Comparison of ENCODE assay signal across 23 mouse cellular contexts in genomic region chr9:27330374-27330773, GRCm38 (mm10). TPM values are rescaled to one million over a fixed set of nuclear protein-coding genes. Genes with fewer than 3 reads are reported as not detected.
"Had no signal": no experiment of that assay in that cellular context is flagged by ENCODE, and none has a peak within 500 bp of the region (broad histone marks: within the 10 kb centered on the region; RNA-seq: fewer than 3 reads in every experiment).

No protein-coding gene starts in this region.

- H3K9ac ChIP-seq: hindbrain, embryonic 13.5 days; hindbrain, embryonic 15.5 days; limb, embryonic 13.5 days; limb, embryonic 15.5 days; liver, embryonic 12.5 days; liver, embryonic 14.5 days had no signal

- H3K4me3 ChIP-seq: heart, adult 2 months; hindbrain, embryonic 13.5 days; hindbrain, embryonic 15.5 days; layer of hippocampus, adult 2 months; left cerebral cortex, adult 2 months; limb, embryonic 13.5 days; limb, embryonic 15.5 days; liver, embryonic 12.5 days had no signal

- H3K4me1 ChIP-seq: hindbrain, embryonic 15.5 days; limb, embryonic 13.5 days; limb, embryonic 15.5 days; liver, embryonic 12.5 days had no signal

- ATAC-seq: intestine, embryonic 16.5 days; liver, embryonic 12.5 days had no signal

- DNase-seq: gastrocnemius, postnatal 14 days; gastrocnemius, postnatal 36 days; heart, adult 11 months; heart, adult 2 months; heart, postnatal 10 days; kidney, adult 18-20 months; kidney, adult 8-10 months; kidney, postnatal 10 days; kidney, postnatal 25 days; kidney, postnatal 4 days; left cerebral cortex, postnatal 4 days had no signal

- H3K36me3 ChIP-seq: limb, embryonic 15.5 days; liver, embryonic 12.5 days had no signal

- H3K27me3 ChIP-seq: hindbrain, embryonic 13.5 days; hindbrain, embryonic 15.5 days; limb, embryonic 13.5 days; limb, embryonic 15.5 days; liver, embryonic 12.5 days had no signal

- H3K9me3 ChIP-seq: hindbrain, embryonic 13.5 days; hindbrain, embryonic 15.5 days; limb, embryonic 13.5 days; limb, embryonic 15.5 days; liver, embryonic 12.5 days had no signal

- H3K4me2 ChIP-seq: heart, embryonic 11.5 days; hindbrain, embryonic 13.5 days; hindbrain, embryonic 15.5 days; limb, embryonic 13.5 days; limb, embryonic 15.5 days; liver, embryonic 12.5 days had no signal

- H3K27ac ChIP-seq: heart, adult 2 months; hindbrain, embryonic 13.5 days; hindbrain, embryonic 15.5 days; hindbrain, postnatal 0 days; layer of hippocampus, adult 2 months; left cerebral cortex, adult 2 months; limb, embryonic 13.5 days; limb, embryonic 15.5 days; liver, embryonic 12.5 days; liver, embryonic 14.5 days had no signal

RNA-seq across cellular contexts. Expression of gene Igsf9b, which starts 31.4 kb away (rescaled TPM):
- polyA plus RNA-seq: liver, adult 2 months had no signal
